Mouse (Mus musculus): ENCODE measurements at regions not wholly inside any gene's neighbourhood (a gene's known extent, or its start where the extent isn't known, plus 50 kb on each side); places are given as distances from the start of the nearest gene placed in this dataset.

GRCm38 (mm10) chr3:81305412-81306165 lies 269.4 kb downstream of the Pdgfc start:
- no peak for DNase-seq (ENCODE audit: low spot score)

GRCm38 (mm10) chr3:81326866-81327265 lies 290.6 kb downstream of the Pdgfc start:
- no peak for DNase-seq (ENCODE audit: low spot score)
- Histone ChIP-seq H3K9ac (ENCODE audit: low read depth, low read length, severe bottlenecking) (no peak overlapping the region), H3K27me3 (ENCODE audit: control insufficient read depth, insufficient read depth, low read length) (no peaks in the 10 kb centered on the region), H3K9me3 (ENCODE audit: control insufficient read depth, low read length) (no peaks in the 10 kb centered on the region), H3K4me3 (replicated peaks; ENCODE audit: low read length) (no peak overlapping the region), H3K4me1 (ENCODE audit: control insufficient read depth, insufficient read depth, low read length) (peaks cover 5% of the 10 kb centered on the region; the same call in 1 of the 2 replicates), H3K4me2 (replicated peaks; ENCODE audit: low read depth, low read length, severe bottlenecking) (no peak overlapping the region), H3K36me3 (ENCODE audit: control insufficient read depth, insufficient read depth, low read length) (no peaks in the 10 kb centered on the region), H3K27ac (replicated peaks; ENCODE audit: low read depth, low read length) (no peak overlapping the region)
- WGBS: 64% methylated on average over 3 of the region's 3 CpGs
- TF ChIP-seq POLR2A (IDR thresholded peaks at IDR 0.05; ENCODE audit: borderline replicate concordance, extremely low read depth, insufficient read depth, insufficient read length): no peak
- ATAC-seq (ENCODE audit: low FRiP score, low read depth): no peak

More at GRCm38 (mm10) chr3:81305412-81306165, 269.4 kb downstream of the Pdgfc start:
- H3K4me1 ChIP-seq (ENCODE audit: control insufficient read depth, insufficient read depth, low read length): no peaks in the 10 kb centered on the region
- no peaks in the 10 kb centered on the region for H3K9me3 ChIP-seq (ENCODE audit: control insufficient read depth, low read length)
- H3K27me3 ChIP-seq (ENCODE audit: control insufficient read depth, insufficient read depth, low read length): no peaks in the 10 kb centered on the region
- no peak overlapping the region for H3K4me3 ChIP-seq (replicated peaks; ENCODE audit: low read length)
- no peak overlapping the region for H3K9ac ChIP-seq (ENCODE audit: low read depth, low read length, severe bottlenecking)
- no peak for TF ChIP-seq POLR2A (IDR thresholded peaks at IDR 0.05; ENCODE audit: borderline replicate concordance, extremely low read depth, insufficient read depth, insufficient read length)
- H3K4me2 ChIP-seq (replicated peaks; ENCODE audit: low read depth, low read length, severe bottlenecking): no peak overlapping the region
- no peaks in the 10 kb centered on the region for H3K36me3 ChIP-seq (ENCODE audit: control insufficient read depth, insufficient read depth, low read length)
- no peak overlapping the region for H3K27ac ChIP-seq (replicated peaks; ENCODE audit: low read depth, low read length)
- no peak for ATAC-seq (ENCODE audit: low FRiP score, low read depth)
- 68% methylated on average over 10 of the region's 10 CpGs for WGBS

GRCm38 (mm10) chr3:81351739-81352138 lies 315.5 kb downstream of the Pdgfc start:
- Histone ChIP-seq H3K9me3 (ENCODE audit: control insufficient read depth, low read length) (no peaks in the 10 kb centered on the region), H3K27me3 (ENCODE audit: control insufficient read depth, insufficient read depth, low read length) (no peaks in the 10 kb centered on the region), H3K36me3 (ENCODE audit: control insufficient read depth, insufficient read depth, low read length) (no peaks in the 10 kb centered on the region), H3K4me2 (replicated peaks; ENCODE audit: low read depth, low read length, severe bottlenecking) (no peak overlapping the region), H3K9ac (ENCODE audit: low read depth, low read length, severe bottlenecking) (no peak overlapping the region), H3K4me1 (ENCODE audit: control insufficient read depth, insufficient read depth, low read length) (no peaks in the 10 kb centered on the region), H3K4me3 (replicated peaks; ENCODE audit: low read length) (no peak overlapping the region), H3K27ac (replicated peaks; ENCODE audit: low read depth, low read length) (no peak overlapping the region)
- ATAC-seq (ENCODE audit: low FRiP score, low read depth): no peak
- no peak for DNase-seq (ENCODE audit: low spot score)
- TF ChIP-seq POLR2A (IDR thresholded peaks at IDR 0.05; ENCODE audit: borderline replicate concordance, extremely low read depth, insufficient read depth, insufficient read length): no peak
- WGBS: 90% methylated on average over 15 of the region's 15 CpGs

- DNase-seq (ENCODE audit: low spot score): no peak
- Histone ChIP-seq H3K9ac (ENCODE audit: low read depth, low read length, severe bottlenecking) (no peak overlapping the region), H3K27ac (replicated peaks; ENCODE audit: low read depth, low read length) (no peak overlapping the region)
These were observed 331.7 kb downstream of the Pdgfc start for GRCm38 (mm10) chr3:81367918-81368317.

GRCm38 (mm10) chr3:81368642-81369041 lies 332.4 kb downstream of the Pdgfc start:
- no peaks in the 10 kb centered on the region for H3K36me3 ChIP-seq (ENCODE audit: control insufficient read depth, insufficient read depth, low read length)
- no peak overlapping the region for H3K4me3 ChIP-seq (replicated peaks; ENCODE audit: low read length)
- H3K4me1 ChIP-seq (ENCODE audit: control insufficient read depth, insufficient read depth, low read length): no peaks in the 10 kb centered on the region
- H3K27me3 ChIP-seq (ENCODE audit: control insufficient read depth, insufficient read depth, low read length): no peaks in the 10 kb centered on the region
- no peaks in the 10 kb centered on the region for H3K9me3 ChIP-seq (ENCODE audit: control insufficient read depth, low read length)
- 41% methylated on average over 2 of the region's 2 CpGs for WGBS
- H3K9ac ChIP-seq (ENCODE audit: low read depth, low read length, severe bottlenecking): no peak overlapping the region
- H3K27ac ChIP-seq (replicated peaks; ENCODE audit: low read depth, low read length): no peak overlapping the region
- TF ChIP-seq POLR2A (IDR thresholded peaks at IDR 0.05; ENCODE audit: borderline replicate concordance, extremely low read depth, insufficient read depth, insufficient read length): no peak
- no peak overlapping the region for H3K4me2 ChIP-seq (replicated peaks; ENCODE audit: low read depth, low read length, severe bottlenecking)
- DNase-seq (ENCODE audit: low spot score): no peak
- no peak for ATAC-seq (ENCODE audit: low FRiP score, low read depth)

More at GRCm38 (mm10) chr3:81367918-81368317, 331.7 kb downstream of the Pdgfc start:
- Histone ChIP-seq H3K36me3 (ENCODE audit: control insufficient read depth, insufficient read depth, low read length) (no peaks in the 10 kb centered on the region), H3K4me1 (ENCODE audit: control insufficient read depth, insufficient read depth, low read length) (no peaks in the 10 kb centered on the region), H3K4me3 (replicated peaks; ENCODE audit: low read length) (no peak overlapping the region), H3K9me3 (ENCODE audit: control insufficient read depth, low read length) (no peaks in the 10 kb centered on the region), H3K4me2 (replicated peaks; ENCODE audit: low read depth, low read length, severe bottlenecking) (no peak overlapping the region), H3K27me3 (ENCODE audit: control insufficient read depth, insufficient read depth, low read length) (no peaks in the 10 kb centered on the region)
- TF ChIP-seq POLR2A (IDR thresholded peaks at IDR 0.05; ENCODE audit: borderline replicate concordance, extremely low read depth, insufficient read depth, insufficient read length): no peak
- no peak for ATAC-seq (ENCODE audit: low FRiP score, low read depth)
- 57% methylated on average over 2 of the region's 2 CpGs for WGBS
